Mouse (Mus musculus): ENCODE measurements around the gene Gm27021. TPM values are rescaled to one million over a fixed set of nuclear protein-coding genes. Genes with fewer than 3 reads are reported as not detected.
A peak's percentile ranks its signal among the peaks of the same experiment; 100 is the strongest.

Gene Gm27021
- polyA plus RNA-seq, 1 experiment from 2014 or later: 5.3 TPM

DNA sequence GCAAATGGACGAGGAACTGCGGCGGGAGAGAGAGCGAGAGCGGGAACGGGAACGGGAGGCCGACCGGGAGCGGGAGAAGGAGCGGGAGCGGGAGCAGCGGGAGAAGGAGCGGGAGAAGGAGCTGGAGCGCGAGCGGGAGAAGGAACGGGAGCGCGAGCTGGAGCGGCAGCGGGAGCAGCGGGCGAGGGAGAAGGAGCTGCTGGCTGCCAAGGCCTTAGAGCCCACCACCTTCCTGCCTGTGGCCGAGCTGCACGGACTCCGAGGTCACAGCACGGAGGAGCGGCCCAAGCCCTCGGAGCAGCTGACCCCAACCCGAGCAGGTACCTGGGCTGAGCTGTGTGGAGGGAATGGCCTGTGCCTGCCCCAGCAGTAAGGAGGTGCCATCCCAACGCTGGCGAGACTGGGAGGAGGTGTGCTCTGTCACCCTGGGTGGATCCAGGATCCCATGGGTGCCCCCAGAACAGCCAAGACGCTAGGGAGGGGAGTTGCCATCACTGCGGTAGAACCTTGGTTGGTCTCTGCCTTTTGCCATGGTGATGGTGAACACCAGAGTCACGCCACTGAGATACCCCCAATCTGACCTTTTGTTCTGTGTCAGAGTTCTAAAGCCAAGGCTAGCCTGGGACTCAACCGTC lies 99.6 kb downstream of the Gm27021 start:
- no peak overlapping the region for H3K4me2 ChIP-seq (replicated peaks)
- H3K4me3 ChIP-seq (replicated peaks): no peak overlapping the region
- H3K27me3 ChIP-seq: no peaks in the 10 kb centered on the region
- ATAC-seq: no peak
- H3K9me3 ChIP-seq: no peaks in the 10 kb centered on the region
- no peak overlapping the region for H3K27ac ChIP-seq
- 95% methylated on average over 37 of the region's 37 CpGs for WGBS
- H3K36me3 ChIP-seq: peaks cover 69% of the 10 kb centered on the region
- peaks cover 55% of the 10 kb centered on the region for H3K4me1 ChIP-seq (replicated peaks)
- H3K9ac ChIP-seq (replicated peaks): no peak overlapping the region

- Histone ChIP-seq H3K4me2 (replicated peaks) (no peak overlapping the region), H3K9ac (replicated peaks) (no peak overlapping the region), H3K27me3 (no peaks in the 10 kb centered on the region), H3K9me3 (no peaks in the 10 kb centered on the region), H3K4me3 (replicated peaks) (no peak overlapping the region), H3K27ac (peak overlapping the region; percentile 19; the same call in 1 of the 2 replicates), H3K4me1 (replicated peaks) (peaks cover 61% of the 10 kb centered on the region), H3K36me3 (peaks cover 64% of the 10 kb centered on the region)
- no peak for ATAC-seq
- 96% methylated on average over 17 of the region's 17 CpGs for WGBS
Observed at GRCm38 (mm10) chr8:120567731-120568130, 100.1 kb downstream of the Gm27021 start.

DNA sequence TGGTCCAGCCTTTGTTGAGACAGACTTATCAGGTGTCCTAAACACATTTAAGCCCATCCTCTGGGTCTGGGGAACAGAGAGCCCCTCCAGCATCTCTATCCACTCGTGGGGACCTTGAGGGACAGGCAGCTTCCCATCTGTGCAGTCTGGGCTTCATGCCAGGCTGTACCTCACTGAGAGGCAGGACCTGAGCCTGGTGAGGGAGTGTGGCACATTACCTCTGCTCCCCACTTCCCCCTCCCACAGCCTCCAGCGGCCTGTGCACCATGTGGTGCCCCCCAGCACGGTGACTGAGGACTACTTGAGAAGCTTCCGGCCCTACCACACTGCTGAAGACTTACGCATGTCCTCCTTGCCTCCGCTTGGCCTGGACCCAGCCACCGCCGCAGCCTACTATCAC lies 101.2 kb downstream of the Gm27021 start:
- no peaks in the 10 kb centered on the region for H3K27me3 ChIP-seq
- peaks cover 67% of the 10 kb centered on the region for H3K4me1 ChIP-seq (replicated peaks)
- H3K4me2 ChIP-seq (replicated peaks): no peak overlapping the region
- no peak overlapping the region for H3K4me3 ChIP-seq (replicated peaks)
- WGBS: 87% methylated on average over 8 of the region's 8 CpGs
- no peak for ATAC-seq
- peaks cover 53% of the 10 kb centered on the region for H3K36me3 ChIP-seq
- no peak overlapping the region for H3K27ac ChIP-seq
- H3K9me3 ChIP-seq: no peaks in the 10 kb centered on the region
- H3K9ac ChIP-seq (replicated peaks): no peak overlapping the region

- 10% methylated on average over 7 of the region's 7 CpGs for WGBS
- Histone ChIP-seq H3K9ac (replicated peaks) (peak overlapping the region; percentile 21; the same call in 1 of the 2 replicates), H3K36me3 (peaks cover 40% of the 10 kb centered on the region), H3K4me2 (replicated peaks) (no peak overlapping the region), H3K27ac (peak overlapping the region; percentile 89), H3K9me3 (no peaks in the 10 kb centered on the region), H3K4me3 (replicated peaks) (no peak overlapping the region), H3K27me3 (no peaks in the 10 kb centered on the region), H3K4me1 (replicated peaks) (peaks cover 75% of the 10 kb centered on the region)
- ATAC-seq: peak; percentile 18
Observed at GRCm38 (mm10) chr8:120565151-120565711, 102.6 kb downstream of the Gm27021 start.

DNA sequence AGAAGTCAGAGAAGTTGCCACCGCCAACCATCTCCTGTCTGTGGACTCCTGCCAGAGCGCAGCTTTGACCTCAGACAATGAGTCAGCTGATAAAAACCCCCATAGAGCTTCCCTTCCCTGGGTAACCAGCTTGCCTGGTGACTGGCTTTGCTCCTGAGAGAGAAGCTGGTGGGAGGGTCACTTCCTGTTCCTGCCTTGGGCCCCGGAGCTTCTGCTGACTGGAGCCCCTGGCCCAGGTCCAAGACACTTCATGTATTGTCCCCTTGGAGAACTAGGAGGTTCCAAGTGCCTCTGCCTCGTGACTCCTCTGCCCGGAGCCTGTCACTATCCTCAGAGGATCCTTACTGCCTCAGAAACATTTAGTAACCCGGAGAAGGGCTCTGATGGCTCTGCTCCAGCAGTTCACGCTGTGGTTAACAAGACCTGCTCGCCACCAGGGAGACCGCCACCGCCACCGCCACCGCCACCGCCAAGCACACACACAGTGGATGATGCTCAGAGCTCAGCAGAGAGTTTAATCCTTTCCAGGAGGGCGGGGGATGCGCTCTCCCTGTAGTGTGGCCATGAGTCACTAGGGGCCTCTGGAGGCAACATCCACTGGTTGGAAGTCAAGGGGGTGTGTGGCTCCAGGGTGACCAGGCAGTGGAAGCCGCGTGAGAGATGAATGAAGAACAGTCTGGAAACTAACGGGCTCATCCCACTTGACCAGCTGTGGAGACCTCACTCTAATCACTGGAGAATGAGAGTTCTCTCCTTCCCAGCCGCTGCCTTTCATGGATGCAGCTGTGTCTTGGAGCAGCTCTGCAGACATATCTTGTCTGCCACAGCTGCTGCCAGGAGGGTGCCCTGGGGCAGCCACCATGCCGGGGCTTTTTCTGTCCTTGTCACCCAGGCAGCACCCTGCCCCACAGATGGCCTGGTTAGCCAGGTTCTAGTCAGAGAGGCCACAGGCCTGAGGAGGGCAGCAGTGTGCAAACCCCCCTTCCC lies 103.7 kb downstream of the Gm27021 start:
- H3K4me3 ChIP-seq (replicated peaks): no peak overlapping the region
- peak overlapping the region; percentile 28 for H3K4me2 ChIP-seq (replicated peaks)

GRCm38 (mm10) chr8:120563348-120563724 lies 104.5 kb downstream of the Gm27021 start:
- 9% methylated on average over 8 of the region's 8 CpGs for WGBS
- no peaks in the 10 kb centered on the region for H3K9me3 ChIP-seq
- no peak overlapping the region for H3K4me3 ChIP-seq (replicated peaks)
- H3K4me2 ChIP-seq (replicated peaks): peak overlapping the region; percentile 28; the same call in 1 of the 2 replicates
- peak overlapping the region; percentile 45 for H3K9ac ChIP-seq (replicated peaks)
- peaks cover 26% of the 10 kb centered on the region for H3K36me3 ChIP-seq
- peaks cover 87% of the 10 kb centered on the region for H3K4me1 ChIP-seq (replicated peaks)
- peak overlapping the region; percentile 89 for H3K27ac ChIP-seq
- no peaks in the 10 kb centered on the region for H3K27me3 ChIP-seq
- peak; percentile 18 for ATAC-seq

More for the DNA sequence above, 103.7 kb downstream of the Gm27021 start:
- H3K4me1 ChIP-seq (replicated peaks): peaks cover 78% of the 10 kb centered on the region
- ATAC-seq: peak; percentile 62
- 0 out of 2 replicates have a peak overlapping the region, but pooled peaks have one; percentile 45 for H3K9ac ChIP-seq (replicated peaks)
- 7% methylated on average over 20 of the region's 20 CpGs for WGBS
- H3K9me3 ChIP-seq: no peaks in the 10 kb centered on the region
- H3K27ac ChIP-seq: peak overlapping the region; percentile 89
- H3K36me3 ChIP-seq: peaks cover 30% of the 10 kb centered on the region
- H3K27me3 ChIP-seq: no peaks in the 10 kb centered on the region

DNA sequence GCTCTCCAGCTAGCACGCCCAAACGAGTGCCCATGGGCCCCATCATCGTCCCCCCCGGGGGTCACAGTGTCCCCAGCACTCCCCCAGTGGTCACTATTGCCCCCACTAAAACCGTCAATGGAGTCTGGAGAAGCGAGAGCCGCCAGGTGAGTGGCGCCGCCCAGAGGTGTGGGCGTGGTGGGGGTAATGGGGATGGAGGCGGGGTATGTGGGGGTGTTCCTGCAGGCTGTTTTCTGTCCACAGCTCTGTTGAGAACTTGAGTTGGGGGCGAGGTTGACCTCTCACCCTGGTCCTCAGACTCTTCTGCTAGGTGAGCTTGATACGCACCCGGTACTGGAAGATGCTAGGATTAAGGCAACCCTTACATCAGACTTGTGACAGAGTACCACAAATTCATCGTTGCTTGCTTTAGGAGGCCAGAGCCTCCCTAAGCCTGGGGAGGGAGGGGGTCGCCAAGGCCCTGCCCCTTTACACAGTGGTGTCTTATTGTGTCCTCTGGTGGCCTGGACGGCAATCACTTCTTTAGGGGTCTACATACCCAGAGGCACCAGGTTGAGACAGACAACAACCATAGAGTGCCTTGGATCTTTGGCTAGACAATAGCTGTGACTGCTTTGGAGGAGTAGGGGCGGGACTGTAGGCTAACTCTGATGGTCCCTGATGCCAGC lies 105.1 kb downstream of the Gm27021 start:
- Histone ChIP-seq H3K27ac (peak overlapping the region; percentile 89), H3K4me3 (replicated peaks) (no peak overlapping the region), H3K9me3 (no peaks in the 10 kb centered on the region), H3K27me3 (no peaks in the 10 kb centered on the region), H3K9ac (replicated peaks) (peak overlapping the region; percentile 45), H3K36me3 (peaks cover 20% of the 10 kb centered on the region), H3K4me1 (replicated peaks) (peaks cover 92% of the 10 kb centered on the region), H3K4me2 (replicated peaks) (0 out of 2 replicates have a peak overlapping the region, but pooled peaks have one; percentile 28)
- WGBS: 77% methylated on average over 18 of the region's 18 CpGs
- no peak; the same call in 1 of the 2 replicates for ATAC-seq

- peak overlapping the region; percentile 89 for H3K27ac ChIP-seq
- no peak overlapping the region for H3K9ac ChIP-seq (replicated peaks)
- H3K9me3 ChIP-seq: no peaks in the 10 kb centered on the region
- H3K4me1 ChIP-seq (replicated peaks): peaks cover 100% of the 10 kb centered on the region
- no peak for ATAC-seq
- no peaks in the 10 kb centered on the region for H3K27me3 ChIP-seq
- H3K36me3 ChIP-seq: peaks cover 10% of the 10 kb centered on the region
- no peak overlapping the region for H3K4me3 ChIP-seq (replicated peaks)
- no peak overlapping the region for H3K4me2 ChIP-seq (replicated peaks)
- 82% methylated on average over 22 of the region's 22 CpGs for WGBS
Observed at GRCm38 (mm10) chr8:120561539-120562435, 106.1 kb downstream of the Gm27021 start.

DNA sequence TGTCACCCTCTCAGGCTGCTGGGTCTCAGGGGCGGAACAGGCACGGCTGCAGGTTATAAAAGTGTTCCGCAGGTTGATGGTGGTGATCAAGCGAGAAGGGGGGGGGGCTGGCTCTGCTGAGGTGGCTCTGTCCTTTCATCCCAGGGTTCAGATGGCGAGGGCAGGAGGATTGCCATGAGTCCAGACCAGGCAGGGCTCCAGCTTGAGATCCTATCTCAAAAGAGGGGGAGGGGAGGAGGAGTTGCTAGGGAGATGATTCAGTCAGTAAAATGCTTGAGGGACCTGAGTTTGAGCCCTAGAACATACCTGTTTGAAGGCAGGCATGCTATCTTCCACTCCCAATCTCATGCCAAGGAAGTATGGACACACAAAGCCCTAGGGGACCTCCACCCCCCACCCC lies 107.3 kb downstream of the Gm27021 start:
- Histone ChIP-seq H3K27ac (peak overlapping the region; percentile 88), H3K27me3 (no peaks in the 10 kb centered on the region), H3K36me3 (peaks cover 4% of the 10 kb centered on the region; the same call in 1 of the 2 replicates), H3K9me3 (no peaks in the 10 kb centered on the region), H3K4me3 (replicated peaks) (no peak overlapping the region), H3K4me2 (replicated peaks) (0 out of 2 replicates have a peak overlapping the region, but pooled peaks have one; percentile 16), H3K9ac (replicated peaks) (no peak overlapping the region; the same call in 1 of the 2 replicates), H3K4me1 (replicated peaks) (peaks cover 100% of the 10 kb centered on the region)
- ATAC-seq: no peak
- 83% methylated on average over 5 of the region's 5 CpGs for WGBS

DNA sequence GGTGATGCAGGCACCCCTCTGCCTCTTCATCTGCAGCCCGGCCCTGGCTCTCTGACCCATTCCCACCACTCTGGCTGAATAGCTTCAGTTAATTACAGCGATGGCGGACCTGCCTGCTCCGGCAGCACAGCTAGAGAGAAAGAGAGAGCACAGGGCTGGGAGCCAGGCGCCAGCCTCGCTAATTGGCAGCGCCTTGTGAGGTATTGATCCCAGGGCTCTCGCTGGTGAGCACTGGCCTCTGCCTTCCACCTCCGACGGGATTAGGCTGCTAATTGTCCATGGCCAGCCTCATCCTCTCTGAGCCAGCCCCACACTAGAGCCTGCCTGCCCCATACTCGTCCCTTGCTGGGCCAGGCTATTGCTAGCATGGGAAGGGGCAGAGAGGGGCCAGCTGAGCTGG lies 108.2 kb downstream of the Gm27021 start:
- Histone ChIP-seq H3K4me2 (replicated peaks) (peak overlapping the region; percentile 16), H3K36me3 (peaks cover 9% of the 10 kb centered on the region; the same call in 1 of the 2 replicates), H3K9me3 (no peaks in the 10 kb centered on the region), H3K9ac (replicated peaks) (peak overlapping the region; percentile 49), H3K27ac (peak overlapping the region; percentile 88), H3K27me3 (no peaks in the 10 kb centered on the region), H3K4me3 (replicated peaks) (no peak overlapping the region), H3K4me1 (replicated peaks) (peaks cover 100% of the 10 kb centered on the region)
- 2% methylated on average over 11 of the region's 11 CpGs for WGBS
- ATAC-seq: peak; percentile 31
